Mouse (Mus musculus) lung, postnatal 14 days (tissue): Measurements from ENCODE around the gene Npy2r.

Source experiments
- DNase-seq: peaks from one replicate; pipeline ENCODE4 v3.0.0; 2021

The Npy2r gene

DNA sequence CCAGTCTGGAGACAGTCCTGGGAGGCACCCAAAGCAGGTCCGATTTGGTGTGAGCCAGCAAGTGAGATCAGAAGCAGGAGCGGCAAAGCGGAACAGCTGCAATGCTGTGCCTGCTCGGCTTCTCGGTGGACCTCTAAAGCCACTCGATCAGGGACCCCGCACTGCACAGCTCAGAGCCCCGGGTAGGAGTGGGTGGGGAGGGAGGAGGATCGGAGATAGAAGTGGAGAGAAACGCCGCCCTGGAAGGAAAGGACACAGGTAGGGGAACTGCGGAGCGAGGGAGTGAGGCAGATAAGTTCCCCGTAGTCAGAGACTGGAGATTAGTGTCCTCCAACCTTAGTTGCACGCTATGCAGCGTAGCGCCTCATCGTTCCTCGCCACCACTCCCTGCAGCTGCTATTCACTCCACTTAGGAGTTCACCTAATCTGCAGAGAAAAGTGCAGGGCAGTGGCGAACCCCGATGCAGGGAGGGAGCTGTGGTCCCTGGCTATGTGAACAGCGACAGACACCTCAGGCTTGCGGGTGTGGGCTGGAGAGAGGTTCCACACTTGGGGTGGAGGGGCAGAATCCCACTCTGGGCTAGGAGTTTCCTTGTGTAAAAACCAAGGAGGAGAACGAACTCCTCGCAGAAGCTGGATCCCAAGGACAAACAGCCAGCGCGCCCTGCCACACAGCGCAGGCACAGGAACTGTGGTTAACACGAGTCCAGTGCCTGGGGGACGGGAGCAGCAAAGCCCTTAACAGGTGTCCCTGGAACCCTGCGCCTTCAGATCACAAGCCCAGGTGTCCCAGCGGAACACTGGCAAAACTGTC, at the start of gene Npy2r:
Npy2r (minus strand) TSS at position 177 of the 814 bp plus-strand sequence.
- peak; percentile 2 for DNase-seq

GRCm38 (mm10) chr3:82557786-82558185, 9.9 kb upstream of the Npy2r start:
- no peak for DNase-seq

GRCm38 (mm10) chr3:82556311-82556828, 8.5 kb upstream of the Npy2r start:
- DNase-seq = no peak

GRCm38 (mm10) chr3:82549932-82550331, 2.0 kb upstream of the Npy2r start:
- DNase-seq = no peak

DNA sequence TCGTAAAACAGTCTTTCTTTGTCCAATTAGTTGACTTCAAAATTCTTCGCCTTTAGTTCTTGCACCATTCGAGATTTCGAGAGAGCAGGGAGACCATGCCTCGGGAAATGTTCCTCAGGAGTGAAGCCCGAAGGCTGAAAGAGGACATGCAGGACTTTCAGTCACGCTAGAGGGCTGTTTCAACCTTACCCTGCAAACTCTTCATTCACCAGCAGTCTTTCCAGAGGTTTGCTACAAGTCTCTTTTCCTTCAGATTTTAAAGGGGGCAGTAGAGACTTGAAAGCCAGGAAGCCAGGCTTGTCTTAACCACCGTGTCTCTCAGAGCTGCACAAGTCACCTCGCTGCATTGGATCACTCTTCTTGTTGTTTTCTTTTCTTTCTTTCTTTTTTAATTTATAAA, 869 bp upstream of the Npy2r start:
- no peak for DNase-seq

GRCm38 (mm10) chr3:82541449-82541848, 6.4 kb downstream of the Npy2r start:
- DNase-seq = no peak

GRCm38 (mm10) chr3:82539951-82540350, 7.9 kb downstream of the Npy2r start:
- no peak for DNase-seq

DNA sequence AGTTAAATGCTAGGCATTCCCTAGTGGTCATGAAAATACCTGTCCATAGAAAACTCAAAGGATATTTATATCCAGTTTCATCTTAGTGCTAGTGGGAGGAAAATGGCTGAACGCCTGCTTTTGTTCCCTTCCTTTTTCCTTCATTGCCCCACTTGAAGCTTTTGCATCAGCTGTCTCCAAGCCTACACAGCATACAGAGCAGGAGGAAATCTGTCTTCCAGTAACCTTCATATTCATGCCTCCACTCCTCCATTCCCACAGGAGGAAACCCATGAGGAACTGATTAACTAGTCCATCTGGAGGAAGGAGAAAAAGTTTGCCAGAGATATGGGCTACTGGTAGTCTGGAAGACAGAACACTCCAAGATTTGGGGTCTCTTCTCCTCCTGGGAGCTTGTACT, 23.1 kb downstream of the Npy2r start:
- DNase-seq = no peak

DNA sequence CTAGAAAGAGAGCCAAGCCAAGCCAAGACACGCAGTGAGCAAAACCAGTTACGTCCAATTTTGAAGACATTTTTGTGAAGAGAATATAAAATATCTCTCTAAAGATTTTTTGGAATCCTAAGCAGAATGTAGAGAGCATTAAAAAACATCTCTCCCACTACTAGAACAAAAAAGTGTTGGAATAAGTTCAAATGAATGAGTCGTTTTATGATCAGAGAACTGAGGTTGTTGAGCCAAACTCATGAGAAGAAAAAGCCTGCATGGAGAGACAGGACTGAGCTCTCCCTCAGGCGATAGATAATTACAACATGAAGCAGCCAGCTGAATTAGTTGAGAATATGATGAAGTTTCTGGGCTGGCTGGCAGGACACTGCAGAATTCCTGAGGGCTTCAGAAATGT, 49.9 kb downstream of the Npy2r start:
- DNase-seq = no peak
